ENCODE assay signal across 15 mouse cellular contexts in genomic region chr8:26722766-26723165, GRCm38 (mm10).
DNase-seq lines count a peak whose midpoint lies in the region; ATAC-seq and TF ChIP-seq lines count a peak whose summit lies in the region.
"Had no signal": no experiment of that assay in that cellular context is flagged by ENCODE, and none has a peak within 500 bp of the region (broad histone marks: within the 10 kb centered on the region; RNA-seq: fewer than 3 reads in every experiment).

No protein-coding gene starts in this region.

- H3K4me3 ChIP-seq in lung, postnatal 0 days (ENCODE audit: low read depth, low read length), result no peak overlapping the region
- no peak overlapping the region for H3K4me3 ChIP-seq in myocyte
- H3K4me3 ChIP-seq in hindbrain, embryonic 13.5 days, result no peak overlapping the region
- H3K4me3 ChIP-seq: heart, adult 2 months; kidney, embryonic 15.5 days; liver, embryonic 13.5 days; megakaryocyte, embryonic 14.5 days; midbrain, embryonic 15.5 days had no signal

- TF ChIP-seq CTCF in lung, postnatal 0 days (IDR thresholded peaks at IDR 0.05), result no peak

- H3K27ac ChIP-seq in lung, postnatal 0 days (ENCODE audit: low read length), result no peak overlapping the region
- no peak overlapping the region for H3K27ac ChIP-seq in hindbrain, embryonic 13.5 days
- H3K27ac ChIP-seq: heart, adult 2 months; kidney, embryonic 15.5 days; liver, embryonic 13.5 days; midbrain, embryonic 15.5 days had no signal

- H3ac ChIP-seq in myocyte (ENCODE audit: control insufficient read depth, insufficient read length), result no peak overlapping the region

- no peak for TF ChIP-seq EP300 in lung, postnatal 0 days (IDR thresholded peaks at IDR 0.05)

- DNase-seq in cerebellum, postnatal 10 days, result no peak
- no peak for DNase-seq in lung, postnatal 0 days (ENCODE audit: low spot score)
- no peak for DNase-seq in lung, postnatal 10 days
- DNase-seq in cerebellum, adult 9-10 months, result peak; percentile 85
- DNase-seq: B cell, adult 2 months; gastrocnemius, postnatal 14 days; heart, adult 2 months; liver, embryonic 13.5 days had no signal

- H3K36me3 ChIP-seq in lung, postnatal 0 days (ENCODE audit: insufficient read depth, low read length), result no peaks in the 10 kb centered on the region
- H3K36me3 ChIP-seq in myocyte (ENCODE audit: control insufficient read depth, insufficient read depth), result no peaks in the 10 kb centered on the region
- no peaks in the 10 kb centered on the region for H3K36me3 ChIP-seq in hindbrain, embryonic 13.5 days
- H3K36me3 ChIP-seq: kidney, embryonic 15.5 days; liver, embryonic 13.5 days; midbrain, embryonic 15.5 days had no signal

- H3K4me2 ChIP-seq in lung, postnatal 0 days (replicated peaks; ENCODE audit: low read depth, low read length), result no peak overlapping the region
- peak overlapping the region; percentile 47 for H3K4me2 ChIP-seq in myocyte (ENCODE audit: low read depth)
- no peak overlapping the region for H3K4me2 ChIP-seq in hindbrain, embryonic 13.5 days
- H3K4me2 ChIP-seq: kidney, embryonic 15.5 days; liver, embryonic 13.5 days; midbrain, embryonic 15.5 days had no signal

- no peaks in the 10 kb centered on the region for H3K79me2 ChIP-seq in myocyte (ENCODE audit: control insufficient read depth, insufficient read depth)

- ATAC-seq in cerebellum, adult (ENCODE audit: insufficient number of reproducible peaks, low FRiP score, low TSS enrichment), result peak; percentile 87
- ATAC-seq in lung, postnatal 0 days, result 0 out of 2 replicates have a peak, but pooled peaks have one; percentile 26
- no peak for ATAC-seq in hindbrain, embryonic 13.5 days (ENCODE audit: low FRiP score)
- no peak for ATAC-seq in megakaryocyte, adult 5-6 weeks (ENCODE audit: poor library complexity, severe bottlenecking)
- ATAC-seq: midbrain, embryonic 15.5 days had no signal

- 45% methylated on average over 3 of the region's 3 CpGs for WGBS in lung, postnatal 0 days
- WGBS in hindbrain, embryonic 13.5 days, result 81% methylated on average over 3 of the region's 3 CpGs

- TF ChIP-seq POLR2A in myocyte (IDR thresholded peaks at IDR 0.05; ENCODE audit: insufficient read length, low read depth), result no peak

- H3K9me3 ChIP-seq in lung, postnatal 0 days (ENCODE audit: low read length), result no peaks in the 10 kb centered on the region
- H3K9me3 ChIP-seq in hindbrain, embryonic 13.5 days, result peaks cover 3% of the 10 kb centered on the region; the same call in 1 of the 2 replicates
- H3K9me3 ChIP-seq: kidney, embryonic 15.5 days; liver, embryonic 13.5 days; midbrain, embryonic 15.5 days had no signal

- no peaks in the 10 kb centered on the region for H3K4me1 ChIP-seq in lung, postnatal 0 days (ENCODE audit: insufficient read depth, low read depth, low read length)
- 0 out of 2 replicates have a peak, but pooled peaks cover 7% of the 10 kb centered on the region for H3K4me1 ChIP-seq in hindbrain, embryonic 13.5 days (replicated peaks)
- H3K4me1 ChIP-seq: liver, embryonic 13.5 days; megakaryocyte, embryonic 14.5 days; midbrain, embryonic 15.5 days had no signal

- H3K9ac ChIP-seq in lung, postnatal 0 days (replicated peaks; ENCODE audit: low read depth), result no peak overlapping the region
- no peak overlapping the region for H3K9ac ChIP-seq in hindbrain, embryonic 13.5 days
- H3K9ac ChIP-seq: kidney, embryonic 15.5 days; liver, embryonic 13.5 days; midbrain, embryonic 15.5 days had no signal

- no peaks in the 10 kb centered on the region for H3K27me3 ChIP-seq in lung, postnatal 0 days (replicated peaks; ENCODE audit: insufficient read depth, low read length)
- H3K27me3 ChIP-seq in myocyte (ENCODE audit: control insufficient read depth, insufficient read depth, insufficient read length), result no peaks in the 10 kb centered on the region
- peaks cover 5% of the 10 kb centered on the region; the same call in 1 of the 2 replicates for H3K27me3 ChIP-seq in hindbrain, embryonic 13.5 days
- H3K27me3 ChIP-seq: kidney, embryonic 15.5 days; liver, embryonic 13.5 days; megakaryocyte, embryonic 14.5 days; midbrain, embryonic 15.5 days had no signal

TF ChIP-seq in myocyte, 11 proteins besides CTCF, POLR2A, EP300 and RAD21:
- TF ChIP-seq CEBPB (IDR thresholded peaks at IDR 0.05; ENCODE audit: insufficient read depth, poor library complexity, severe bottlenecking) (peak; percentile 80; the same call in 1 of the 2 replicates), TCF12 (IDR thresholded peaks at IDR 0.05; ENCODE audit: insufficient read depth, poor library complexity, severe bottlenecking) (no peak)
TF ChIP-seq in myocyte: peak in this region for 1.

Comparison
In these comparisons a context has a peak if more than half of its experiments do, and no peak if none do; other contexts are left out.
1. ATAC-seq: peak in cerebellum, adult (single experiment) and lung, postnatal 0 days (single experiment); none in hindbrain, embryonic 13.5 days (single experiment) and megakaryocyte, adult 5-6 weeks (single experiment).